Mouse (Mus musculus): ENCODE results near the gene Olfr154. TPM values are rescaled to one million over a fixed set of nuclear protein-coding genes. Genes with fewer than 3 reads are reported as not detected.
"Not testable (repeated sequence)": the region's sequence is repeated elsewhere in the genome, so short reads cannot be mapped to it uniquely, and the experiment has no call there.

Olfr154 gene
- not detected in 2 replicates for polyA plus RNA-seq (2012; rRNA removed)

GRCm38 (mm10) chr2:85664355-85664754 lies at the start of gene Olfr154:
Olfr154 (minus strand) TSS chr2:85664455.
- not testable (repeated sequence) for DNase-seq (ENCODE audit: low read depth)

- no peak for DNase-seq (ENCODE audit: low read depth)
Observed at GRCm38 (mm10) chr2:85711159-85711558, 46.9 kb upstream of the Olfr154 start.

DNA sequence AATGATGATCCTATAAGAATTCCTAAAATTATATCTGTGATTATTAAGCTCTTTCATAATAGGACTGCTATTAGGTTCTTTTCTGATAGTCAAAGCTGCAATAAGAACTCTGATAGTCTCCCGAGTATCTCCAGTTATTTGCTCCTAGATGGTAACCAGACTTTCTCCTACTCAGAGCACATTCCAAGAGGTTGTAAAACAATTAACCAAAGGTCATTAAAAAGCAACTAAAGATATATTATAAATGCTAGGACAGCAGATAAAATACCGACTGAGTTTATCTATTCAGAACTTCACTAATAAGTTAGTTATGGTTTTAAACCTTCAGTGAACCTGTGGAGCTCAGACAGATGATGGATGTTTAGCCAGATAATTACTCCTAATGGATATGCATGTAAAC lies 46.4 kb upstream of the Olfr154 start:
- not testable (repeated sequence) for DNase-seq (ENCODE audit: low read depth)

DNA sequence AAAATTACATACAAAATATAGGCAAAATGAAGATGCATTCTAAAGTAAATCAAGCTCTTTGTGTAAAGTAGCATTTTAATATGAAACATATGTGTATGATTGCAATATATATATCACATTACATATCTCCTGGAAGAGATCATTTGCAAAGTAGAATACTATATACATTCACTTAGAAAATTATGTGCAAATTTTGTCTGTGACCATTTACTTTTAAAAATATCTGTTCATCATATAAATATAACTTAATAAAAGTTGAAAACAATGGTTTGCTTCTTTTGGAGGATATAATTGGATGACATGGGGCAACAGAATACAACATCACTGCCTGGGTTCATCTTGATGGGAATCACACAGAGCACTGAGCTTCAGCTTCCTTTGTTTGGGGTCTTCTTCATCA lies 24.9 kb upstream of the Olfr154 start, which contains the start of gene Olfr1008:
Gene Olfr1008 (plus strand): TSS at position 301 of the 400 bp plus-strand sequence.
- no peak for DNase-seq (ENCODE audit: low read depth)

DNA sequence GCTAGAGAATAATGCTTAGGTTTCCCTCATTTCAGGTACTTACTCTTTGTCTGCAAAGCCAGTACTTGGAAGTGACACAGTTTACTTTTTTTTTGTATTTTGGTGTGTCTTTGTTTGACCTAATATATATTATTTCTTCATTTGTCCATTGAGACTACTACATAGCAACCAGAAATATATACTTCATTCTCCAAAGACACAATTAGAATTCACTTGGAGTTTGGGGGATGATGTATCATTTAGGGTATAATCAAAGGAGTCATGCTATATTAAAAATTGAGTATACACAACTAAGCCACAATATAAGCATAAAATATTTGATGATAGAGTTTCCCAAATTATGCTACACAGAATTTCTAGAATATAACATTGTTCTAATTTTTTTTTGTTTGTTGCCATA lies 14.4 kb upstream of the Olfr154 start, which contains the start of gene Olfr1006:
Gene Olfr1006 (minus strand): TSS at position 101 of the 400 bp plus-strand sequence.
- no peak for DNase-seq (ENCODE audit: low read depth)

- DNase-seq (ENCODE audit: low read depth): no peak
Observed at GRCm38 (mm10) chr2:85650604-85651003, 13.7 kb downstream of the Olfr154 start, which contains the start of gene Olfr1002. Olfr1002 (minus strand) TSS chr2:85650704.

Other genes with a start within 250 kb of the Olfr154 start
- gene Olfr993, start 249.6 kb downstream of the Olfr154 start, polyA plus RNA-seq (2012; rRNA removed): not detected in 2 replicates
- gene Olfr994, start 228.0 kb downstream of the Olfr154 start, polyA plus RNA-seq (2012; rRNA removed): not detected in 2 replicates
- gene Olfr995, start 220.8 kb downstream of the Olfr154 start, polyA plus RNA-seq (2012; rRNA removed): not detected in 2 replicates
- not detected in 2 replicates for gene 4833423E24Rik, start 145.4 kb downstream of the Olfr154 start, polyA plus RNA-seq (2012; rRNA removed)
- gene Olfr996, start 85.2 kb downstream of the Olfr154 start, polyA plus RNA-seq (2012; rRNA removed): not detected in 2 replicates
- not detected in 2 replicates for gene Olfr998, start 75.5 kb downstream of the Olfr154 start, polyA plus RNA-seq (2012; rRNA removed)
- not detected in 2 replicates for gene Olfr1000, start 52.6 kb downstream of the Olfr154 start, polyA plus RNA-seq (2012; rRNA removed)
- gene Olfr1002, start 13.8 kb downstream of the Olfr154 start, polyA plus RNA-seq (2012; rRNA removed): not detected in 2 replicates
- gene Olfr1006, start 14.3 kb upstream of the Olfr154 start, polyA plus RNA-seq (2012; rRNA removed): not detected in 2 replicates
- gene Olfr1008, start 25.0 kb upstream of the Olfr154 start, polyA plus RNA-seq (2012; rRNA removed): not detected in 2 replicates
- not detected in 2 replicates for gene Olfr1009, start 51.0 kb upstream of the Olfr154 start, polyA plus RNA-seq (2012; rRNA removed)
- not detected in 2 replicates for gene Olfr1012, start 98.3 kb upstream of the Olfr154 start, polyA plus RNA-seq (2012; rRNA removed)
- gene Olfr1013, start 102.6 kb upstream of the Olfr154 start, polyA plus RNA-seq (2012; rRNA removed): not detected in 2 replicates
- gene Olfr1014, start 108.3 kb upstream of the Olfr154 start, polyA plus RNA-seq (2012; rRNA removed): not detected in 2 replicates
- not detected in 2 replicates for gene Olfr1015, start 117.6 kb upstream of the Olfr154 start, polyA plus RNA-seq (2012; rRNA removed)
- gene Olfr1016, start 138.1 kb upstream of the Olfr154 start, polyA plus RNA-seq (2012; rRNA removed): not detected in 2 replicates
- gene Olfr1018, start 154.0 kb upstream of the Olfr154 start, polyA plus RNA-seq (2012; rRNA removed): not detected in 2 replicates
- gene Olfr1019, start 181.0 kb upstream of the Olfr154 start, polyA plus RNA-seq (2012; rRNA removed): not detected in 2 replicates
- not detected in 2 replicates for gene Olfr1020, start 182.6 kb upstream of the Olfr154 start, polyA plus RNA-seq (2012; rRNA removed)
- gene Olfr1022, start 204.1 kb upstream of the Olfr154 start, polyA plus RNA-seq (2012; rRNA removed): not detected in 2 replicates
- not detected in 2 replicates for gene Olfr1023, start 221.2 kb upstream of the Olfr154 start, polyA plus RNA-seq (2012; rRNA removed)
- gene Olfr1024, start 240.6 kb upstream of the Olfr154 start, polyA plus RNA-seq (2012; rRNA removed): not detected in 2 replicates